Mouse (Mus musculus) brain, embryonic 14.5 days (tissue): Measurements from ENCODE around the gene Tgfbi.
A peak's percentile ranks its signal among the peaks of the same experiment; 100 is the strongest.

Experiments used
- CTCF ChIP-seq: fragments of 200-500 bp; IDR thresholded peaks from 2 replicates; pipeline ENCODE4 v1.5.1; 2012; ENCODE audit warnings: inconsistent platforms, mild to moderate bottlenecking, moderate library complexity, borderline replicate concordance; ENCODE audit not compliant: insufficient read depth, insufficient read length; ENCODE audit errors: extremely low read depth
- POLR2A ChIP-seq: fragments of 200-500 bp; IDR thresholded peaks from 2 replicates; pipeline ENCODE4 v1.6.1; 2012; ENCODE audit warnings: mild to moderate bottlenecking, inconsistent platforms, borderline replicate concordance; ENCODE audit not compliant: poor library complexity, insufficient read depth, insufficient read length, severe bottlenecking; ENCODE audit errors: extremely low read depth

DNA sequence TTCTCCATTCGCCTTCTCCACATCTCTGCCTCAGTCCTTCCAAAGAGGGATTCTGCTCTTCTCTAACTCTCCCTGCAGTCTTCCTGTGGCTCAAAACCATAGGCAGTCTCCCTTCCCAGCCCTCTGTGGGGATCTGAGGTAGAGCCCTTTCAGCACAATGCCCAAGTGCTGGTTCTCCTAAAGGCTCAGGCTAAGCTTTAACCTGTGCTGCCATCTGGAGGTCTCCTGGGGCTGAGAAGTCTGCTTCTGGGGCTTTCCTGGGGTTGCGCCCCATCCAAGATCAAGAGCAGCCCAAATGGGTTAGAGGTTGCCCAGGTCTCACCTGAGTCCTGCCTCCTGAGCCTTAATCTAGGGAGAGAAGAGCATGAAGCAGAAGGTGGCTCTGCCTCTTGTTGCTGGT lies 32.4 kb downstream of the Tgfbi start:
- TF ChIP-seq POLR2A (no peak), CTCF (peak; percentile 34; the same call in 1 of the 2 replicates)
